Mouse (Mus musculus): ENCODE measurements around the gene Ctbp2. TPM values are rescaled to one million over a fixed set of nuclear protein-coding genes. Genes with fewer than 3 reads are reported as not detected.

The Ctbp2 gene
- polyA plus RNA-seq, 1 experiment from 2014 or later = 80.2 TPM

DNA sequence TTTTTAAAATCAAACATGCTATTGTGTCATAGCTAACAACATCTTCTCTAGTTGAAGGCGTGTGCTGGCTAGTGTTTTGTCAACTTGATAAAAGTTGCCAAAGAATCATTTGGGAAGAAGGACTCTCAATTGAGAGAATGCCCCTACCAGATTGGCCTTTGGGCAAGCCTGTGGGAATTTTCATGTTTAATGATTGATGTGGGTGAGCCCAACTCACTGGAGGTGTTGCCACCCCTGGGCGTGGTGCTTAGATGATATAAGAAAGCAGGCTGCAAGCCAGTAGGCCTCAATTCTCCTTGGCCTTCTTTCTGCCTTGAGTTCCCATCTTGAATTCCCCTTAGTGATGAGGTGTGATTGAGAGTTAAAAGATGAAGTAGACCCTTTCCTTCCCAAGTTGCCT is 146.2 kb downstream of the Ctbp2 start:
- no peaks in the 10 kb centered on the region for H3K4me1 ChIP-seq (ENCODE audit: control insufficient read depth, insufficient read depth, low read length)
- no peaks in the 10 kb centered on the region for H3K9me3 ChIP-seq (ENCODE audit: control insufficient read depth, low read length)
- H3K4me3 ChIP-seq (ENCODE audit: low read length) = no peak overlapping the region
- no peak for ATAC-seq
- H3K4me2 ChIP-seq (ENCODE audit: low read depth, low read length) = no peak overlapping the region
- no peak overlapping the region for H3K27ac ChIP-seq (ENCODE audit: low read length)
- no peaks in the 10 kb centered on the region for H3K27me3 ChIP-seq (replicated peaks; ENCODE audit: control insufficient read depth, insufficient read depth, low read length)
- H3K36me3 ChIP-seq (ENCODE audit: control insufficient read depth, insufficient read depth, low read length) = peaks cover 7% of the 10 kb centered on the region; the same call in 1 of the 2 replicates
- H3K9ac ChIP-seq (ENCODE audit: low read depth, low read length) = no peak overlapping the region
- 86% methylated on average over 2 of the region's 2 CpGs for WGBS

DNA sequence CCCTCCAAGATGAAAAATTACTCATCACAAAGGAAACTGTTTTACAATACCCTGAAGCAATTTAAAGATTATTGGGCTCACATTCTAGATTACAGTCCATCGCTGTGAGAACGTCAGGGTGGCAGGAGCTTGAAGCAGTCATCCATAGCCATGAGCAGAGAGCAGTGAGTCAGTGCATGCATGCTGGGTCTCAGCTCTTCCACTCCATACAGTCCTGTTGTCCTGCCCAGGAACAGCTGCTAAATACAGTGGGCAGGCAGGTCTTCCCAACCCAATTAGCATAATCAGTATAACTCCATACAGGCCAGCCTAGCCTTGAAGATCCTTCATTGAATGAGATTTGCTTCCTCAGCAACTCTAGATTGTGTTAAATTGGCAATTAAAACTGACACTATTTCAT is 148.1 kb downstream of the Ctbp2 start:
- ATAC-seq = no peak
- Histone ChIP-seq H3K4me2 (ENCODE audit: low read depth, low read length) (no peak overlapping the region), H3K27ac (ENCODE audit: low read length) (no peak overlapping the region), H3K4me1 (ENCODE audit: control insufficient read depth, insufficient read depth, low read length) (no peaks in the 10 kb centered on the region), H3K4me3 (ENCODE audit: low read length) (no peak overlapping the region), H3K9ac (ENCODE audit: low read depth, low read length) (no peak overlapping the region), H3K36me3 (ENCODE audit: control insufficient read depth, insufficient read depth, low read length) (no peaks in the 10 kb centered on the region; the same call in 1 of the 2 replicates), H3K9me3 (ENCODE audit: control insufficient read depth, low read length) (no peaks in the 10 kb centered on the region), H3K27me3 (replicated peaks; ENCODE audit: control insufficient read depth, insufficient read depth, low read length) (no peaks in the 10 kb centered on the region)
- 77% methylated on average over 2 of the region's 2 CpGs for WGBS

- no peaks in the 10 kb centered on the region; the same call in 1 of the 2 replicates for H3K36me3 ChIP-seq (ENCODE audit: control insufficient read depth, insufficient read depth, low read length)
- H3K9ac ChIP-seq (ENCODE audit: low read depth, low read length) = no peak overlapping the region
- no peak overlapping the region for H3K4me3 ChIP-seq (ENCODE audit: low read length)
- ATAC-seq = no peak
- 92% methylated on average over 2 of the region's 2 CpGs for WGBS
- H3K27me3 ChIP-seq (replicated peaks; ENCODE audit: control insufficient read depth, insufficient read depth, low read length) = no peaks in the 10 kb centered on the region
- H3K4me2 ChIP-seq (ENCODE audit: low read depth, low read length) = no peak overlapping the region
- no peaks in the 10 kb centered on the region for H3K4me1 ChIP-seq (ENCODE audit: control insufficient read depth, insufficient read depth, low read length)
- H3K27ac ChIP-seq (ENCODE audit: low read length) = no peak overlapping the region
- no peaks in the 10 kb centered on the region for H3K9me3 ChIP-seq (ENCODE audit: control insufficient read depth, low read length)
Measured at GRCm38 (mm10) chr7:132972079-132972478, 152.1 kb downstream of the Ctbp2 start.

DNA sequence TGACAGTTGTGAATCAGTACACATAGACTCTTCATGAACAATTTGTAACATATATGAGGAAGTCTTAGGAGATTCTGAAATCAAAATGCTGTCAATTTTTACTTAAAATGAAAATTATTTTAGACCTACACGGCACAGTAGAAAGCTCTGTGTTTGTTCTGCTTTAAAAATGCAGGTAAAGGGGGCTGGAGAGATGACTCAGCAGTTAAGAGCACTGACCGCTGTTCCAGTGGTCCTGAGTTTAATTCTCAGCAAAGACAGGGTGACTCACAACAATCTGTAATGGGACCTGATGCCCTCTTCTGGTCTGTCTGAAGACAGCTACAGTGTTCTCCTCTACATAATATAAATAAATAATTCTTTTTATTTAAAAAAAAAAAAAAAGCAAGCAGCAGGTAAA is 158.4 kb downstream of the Ctbp2 start:
- Histone ChIP-seq H3K4me2 (ENCODE audit: low read depth, low read length) (no peak overlapping the region), H3K9ac (ENCODE audit: low read depth, low read length) (no peak overlapping the region), H3K4me1 (ENCODE audit: control insufficient read depth, insufficient read depth, low read length) (no peaks in the 10 kb centered on the region), H3K27me3 (replicated peaks; ENCODE audit: control insufficient read depth, insufficient read depth, low read length) (no peaks in the 10 kb centered on the region), H3K4me3 (ENCODE audit: low read length) (no peak overlapping the region), H3K27ac (ENCODE audit: low read length) (no peak overlapping the region), H3K9me3 (ENCODE audit: control insufficient read depth, low read length) (no peaks in the 10 kb centered on the region), H3K36me3 (ENCODE audit: control insufficient read depth, insufficient read depth, low read length) (no peaks in the 10 kb centered on the region)
- no peak for ATAC-seq
- 85% methylated on average over 2 of the region's 2 CpGs for WGBS

GRCm38 (mm10) chr7:132964395-132964794 is 159.8 kb downstream of the Ctbp2 start:
- Histone ChIP-seq H3K36me3 (ENCODE audit: control insufficient read depth, insufficient read depth, low read length) (no peaks in the 10 kb centered on the region), H3K4me1 (ENCODE audit: control insufficient read depth, insufficient read depth, low read length) (no peaks in the 10 kb centered on the region), H3K9ac (ENCODE audit: low read depth, low read length) (no peak overlapping the region), H3K4me2 (ENCODE audit: low read depth, low read length) (no peak overlapping the region), H3K27ac (ENCODE audit: low read length) (no peak overlapping the region), H3K27me3 (replicated peaks; ENCODE audit: control insufficient read depth, insufficient read depth, low read length) (no peaks in the 10 kb centered on the region), H3K4me3 (ENCODE audit: low read length) (no peak overlapping the region), H3K9me3 (ENCODE audit: control insufficient read depth, low read length) (no peaks in the 10 kb centered on the region)
- WGBS = 90% methylated on average over 3 of the region's 3 CpGs
- ATAC-seq = no peak

DNA sequence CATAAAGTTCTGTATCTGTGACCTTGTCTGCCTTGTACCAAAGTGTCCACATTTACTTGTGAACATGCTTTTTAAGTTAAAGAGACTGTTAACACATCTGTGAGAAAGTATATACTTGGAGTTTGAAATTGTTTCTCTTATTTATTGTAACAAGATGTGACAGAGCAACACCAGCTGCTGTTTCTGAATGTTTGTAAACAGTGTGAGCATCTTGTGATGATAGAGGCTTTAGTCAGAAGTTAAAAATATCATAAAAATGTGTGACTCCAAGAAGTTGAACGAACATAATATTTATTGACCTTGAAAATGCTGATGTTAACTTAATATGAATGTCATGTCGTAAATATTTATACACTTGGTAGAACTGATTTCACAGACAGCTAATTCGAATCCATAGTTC is 173.5 kb downstream of the Ctbp2 start:
- Histone ChIP-seq H3K4me2 (ENCODE audit: low read depth, low read length) (no peak overlapping the region), H3K36me3 (ENCODE audit: control insufficient read depth, insufficient read depth, low read length) (no peaks in the 10 kb centered on the region), H3K9me3 (ENCODE audit: control insufficient read depth, low read length) (no peaks in the 10 kb centered on the region), H3K27me3 (replicated peaks; ENCODE audit: control insufficient read depth, insufficient read depth, low read length) (no peaks in the 10 kb centered on the region), H3K4me3 (ENCODE audit: low read length) (no peak overlapping the region), H3K9ac (ENCODE audit: low read depth, low read length) (no peak overlapping the region), H3K27ac (ENCODE audit: low read length) (no peak overlapping the region), H3K4me1 (ENCODE audit: control insufficient read depth, insufficient read depth, low read length) (peaks cover 3% of the 10 kb centered on the region; the same call in 1 of the 2 replicates)
- ATAC-seq = no peak
- WGBS = 76% methylated on average over 3 of the region's 3 CpGs

DNA sequence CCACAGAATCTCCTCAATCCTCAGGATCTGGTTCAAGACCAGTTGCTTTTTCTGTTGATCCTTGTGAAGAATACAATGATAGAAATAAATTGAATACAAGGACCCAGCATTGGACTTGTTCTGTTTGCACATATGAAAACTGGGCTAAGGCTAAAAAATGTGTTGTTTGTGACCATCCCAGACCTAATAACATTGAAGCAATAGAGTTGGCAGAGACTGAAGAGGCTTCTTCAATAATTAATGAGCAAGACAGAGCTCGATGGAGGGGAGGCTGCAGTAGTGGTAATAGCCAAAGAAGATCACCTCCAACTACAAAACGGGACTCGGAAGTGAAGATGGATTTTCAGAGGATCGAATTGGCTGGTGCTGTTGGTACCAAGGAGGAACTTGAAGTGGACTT is 174.2 kb downstream of the Ctbp2 start:
- 80% methylated on average over 4 of the region's 4 CpGs for WGBS
- Histone ChIP-seq H3K27ac (ENCODE audit: low read length) (no peak overlapping the region), H3K4me1 (ENCODE audit: control insufficient read depth, insufficient read depth, low read length) (peaks cover 3% of the 10 kb centered on the region; the same call in 1 of the 2 replicates), H3K9me3 (ENCODE audit: control insufficient read depth, low read length) (no peaks in the 10 kb centered on the region), H3K36me3 (ENCODE audit: control insufficient read depth, insufficient read depth, low read length) (no peaks in the 10 kb centered on the region), H3K4me3 (ENCODE audit: low read length) (no peak overlapping the region), H3K9ac (ENCODE audit: low read depth, low read length) (no peak overlapping the region), H3K27me3 (replicated peaks; ENCODE audit: control insufficient read depth, insufficient read depth, low read length) (no peaks in the 10 kb centered on the region), H3K4me2 (ENCODE audit: low read depth, low read length) (no peak overlapping the region)
- no peak for ATAC-seq

DNA sequence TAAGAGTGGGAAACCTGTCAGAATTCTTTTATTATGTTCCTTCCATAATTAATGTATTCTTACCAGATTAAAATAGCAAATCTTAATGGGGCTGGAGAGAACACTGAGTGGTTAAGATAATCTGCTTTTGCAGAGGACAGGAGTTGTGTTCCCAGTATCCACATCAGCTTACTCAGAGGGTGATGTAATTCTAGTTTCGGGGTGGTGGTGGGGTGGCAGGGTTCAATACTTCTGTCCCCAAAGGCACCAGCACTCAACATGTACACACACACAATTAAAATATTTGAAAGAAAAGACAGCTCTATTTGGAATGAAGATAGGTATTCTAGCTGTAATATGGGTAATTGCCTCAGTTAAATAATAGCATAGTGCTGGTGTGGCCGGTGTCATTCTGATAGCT is 183.6 kb downstream of the Ctbp2 start:
- Histone ChIP-seq H3K36me3 (ENCODE audit: control insufficient read depth, insufficient read depth, low read length) (no peaks in the 10 kb centered on the region), H3K4me3 (ENCODE audit: low read length) (no peak overlapping the region), H3K4me2 (ENCODE audit: low read depth, low read length) (no peak overlapping the region), H3K27me3 (replicated peaks; ENCODE audit: control insufficient read depth, insufficient read depth, low read length) (no peaks in the 10 kb centered on the region), H3K9me3 (ENCODE audit: control insufficient read depth, low read length) (no peaks in the 10 kb centered on the region), H3K9ac (ENCODE audit: low read depth, low read length) (no peak overlapping the region), H3K27ac (ENCODE audit: low read length) (no peak overlapping the region), H3K4me1 (ENCODE audit: control insufficient read depth, insufficient read depth, low read length) (peaks cover 3% of the 10 kb centered on the region; the same call in 1 of the 2 replicates)
- 72% methylated on average over 2 of the region's 2 CpGs for WGBS
- ATAC-seq = no peak

- no peak for ATAC-seq
- Histone ChIP-seq H3K4me3 (ENCODE audit: low read length) (no peak overlapping the region), H3K9me3 (ENCODE audit: control insufficient read depth, low read length) (no peaks in the 10 kb centered on the region), H3K27ac (ENCODE audit: low read length) (no peak overlapping the region), H3K4me1 (ENCODE audit: control insufficient read depth, insufficient read depth, low read length) (peaks cover 3% of the 10 kb centered on the region; the same call in 1 of the 2 replicates), H3K9ac (ENCODE audit: low read depth, low read length) (no peak overlapping the region), H3K27me3 (replicated peaks; ENCODE audit: control insufficient read depth, insufficient read depth, low read length) (no peaks in the 10 kb centered on the region), H3K36me3 (ENCODE audit: control insufficient read depth, insufficient read depth, low read length) (no peaks in the 10 kb centered on the region), H3K4me2 (ENCODE audit: low read depth, low read length) (no peak overlapping the region)
- 74% methylated on average over 2 of the region's 2 CpGs for WGBS
Measured at GRCm38 (mm10) chr7:132939118-132939517, 185.0 kb downstream of the Ctbp2 start.
